Mouse (Mus musculus) MEL (cell line): ENCODE data around the gene Sephs2. TPM values are rescaled to one million over a fixed set of nuclear protein-coding genes. Genes with fewer than 3 reads are reported as not detected.
A peak's percentile ranks its signal among the peaks of the same experiment; 100 is the strongest.

Experiments
- DNase-seq: peaks from one replicate; pipeline ENCODE4 v3.0.0; 2011; ENCODE audit warnings: low read depth, low spot score
- H3K27ac ChIP-seq: 2 replicates; pipeline ENCODE4 v1.5.1; 2012; ENCODE audit warnings: low read depth, mild to moderate bottlenecking, control low read depth, low read length, moderate library complexity; ENCODE audit not compliant: control insufficient read depth
- H3K27me3 ChIP-seq, 2 experiments: fragments of 150-350 bp in 1 of 2; sonication (generic) in 1 of 2; 2 replicates each; pipeline ENCODE4 v1.6.1; 2012; ENCODE audit warnings: low read length in 2 of 2, mild to moderate bottlenecking in 2 of 2, improper control_type of control experiment in 1 of 2, moderate library complexity in 1 of 2; ENCODE audit not compliant: insufficient read depth in 2 of 2, control insufficient read depth in 1 of 2
- H3K36me3 ChIP-seq, 2 experiments: 2 replicates each; pipeline ENCODE4 v1.6.1; 2012 to 2014; ENCODE audit warnings: low read length in 2 of 2, improper control_type of control experiment in 1 of 2, inconsistent platforms in 1 of 2, mild to moderate bottlenecking in 1 of 2; ENCODE audit not compliant: insufficient read depth in 2 of 2, control insufficient read depth in 1 of 2
- H3K4me1 ChIP-seq, 2 experiments: fragments of 150-350 bp in 1 of 2; sonication (generic) in 1 of 2; 2 replicates each; pipeline ENCODE4 v1.6.1; 2012; ENCODE audit warnings: low read length in 2 of 2, improper control_type of control experiment in 1 of 2, mild to moderate bottlenecking in 1 of 2; ENCODE audit not compliant: insufficient read depth in 2 of 2, control insufficient read depth in 1 of 2
- H3K4me3 ChIP-seq, 2 experiments: fragments of 150-350 bp in 1 of 2; sonication (generic) in 1 of 2; 2 replicates each; pipeline ENCODE4 v1.5.1; 2012; ENCODE audit warnings: low read depth in 2 of 2, low read length in 2 of 2, mild to moderate bottlenecking in 2 of 2, moderate library complexity in 2 of 2, control low read depth in 1 of 2, improper control_type of control experiment in 1 of 2; ENCODE audit not compliant: control insufficient read depth in 1 of 2, insufficient read depth in 1 of 2
- H3K79me2 ChIP-seq: 2 replicates; pipeline ENCODE4 v1.6.1; 2012; ENCODE audit warnings: mild to moderate bottlenecking, low read length, moderate library complexity; ENCODE audit not compliant: control insufficient read depth, poor library complexity, insufficient read depth
- H3K9ac ChIP-seq: 2 replicates; pipeline ENCODE4 v1.6.1; 2012; ENCODE audit warnings: low read depth, mild to moderate bottlenecking, control low read depth, low read length, moderate library complexity; ENCODE audit not compliant: control insufficient read depth, poor library complexity, severe bottlenecking
- H3K9me3 ChIP-seq: fragments of 150-350 bp; sonication (generic); replicated peaks from 2 replicates; pipeline ENCODE4 v1.6.1; 2012; ENCODE audit warnings: mild to moderate bottlenecking, low read length, improper control_type of control experiment, moderate library complexity; ENCODE audit not compliant: insufficient read depth
- EP300 ChIP-seq, 2 experiments: IDR thresholded peaks; 2 replicates each; pipeline ENCODE4 v1.6.1; 2011; ENCODE audit warnings: improper control_type of control experiment in 2 of 2, low read length in 2 of 2, low read depth in 1 of 2, mild to moderate bottlenecking in 1 of 2
- ETS1 ChIP-seq: IDR thresholded peaks from 2 replicates; pipeline ENCODE4 v1.6.1; 2012; ENCODE audit warnings: low read depth, mild to moderate bottlenecking, inconsistent platforms, low read length, improper control_type of control experiment, moderate library complexity
- GATA1 ChIP-seq: IDR thresholded peaks from 2 replicates; pipeline ENCODE4 v1.6.1; 2011; ENCODE audit warnings: low read depth, low read length, improper control_type of control experiment
- MAFK ChIP-seq: IDR thresholded peaks from 2 replicates; pipeline ENCODE4 v1.6.1; 2011; ENCODE audit warnings: low read depth, mild to moderate bottlenecking, low read length, improper control_type of control experiment, borderline replicate concordance
- RCOR1 ChIP-seq: IDR thresholded peaks from 2 replicates; pipeline ENCODE4 v1.6.1; 2012; ENCODE audit warnings: low read depth, mild to moderate bottlenecking, inconsistent platforms, low read length, improper control_type of control experiment
- SIN3A ChIP-seq: IDR thresholded peaks from 2 replicates; pipeline ENCODE4 v1.6.1; 2012; ENCODE audit warnings: low read length, improper control_type of control experiment, inconsistent platforms
- SMC3 ChIP-seq: IDR thresholded peaks from 2 replicates; pipeline ENCODE4 v1.6.1; 2011; ENCODE audit warnings: low read depth, low read length, improper control_type of control experiment
- TAL1 ChIP-seq: IDR thresholded peaks from 2 replicates; pipeline ENCODE4 v1.6.1; 2012; ENCODE audit warnings: mild to moderate bottlenecking, inconsistent platforms, low read length, moderate library complexity, mixed read lengths
- TCF12 ChIP-seq: IDR thresholded peaks from 2 replicates; pipeline ENCODE4 v1.6.1; 2014; ENCODE audit warnings: low read depth, mild to moderate bottlenecking, inconsistent platforms, low read length, improper control_type of control experiment, moderate library complexity
- ZKSCAN1 ChIP-seq: IDR thresholded peaks from 2 replicates; pipeline ENCODE4 v1.6.1; 2012; ENCODE audit warnings: low read depth, mild to moderate bottlenecking, inconsistent platforms, low read length, improper control_type of control experiment, moderate library complexity
- ZNF384 ChIP-seq: IDR thresholded peaks from 2 replicates; pipeline ENCODE4 v1.6.1; 2012; ENCODE audit warnings: low read depth, mild to moderate bottlenecking, inconsistent platforms, low read length, improper control_type of control experiment
- polyA plus RNA-seq, 2 experiments: library from polyadenylated mRNA; stranded (reverse) in 1 of 2; unstranded in 1 of 2; fragments of >175 nt in 1 of 2; fragments of >200 nt in 1 of 2; gene quantifications; 2 replicates each; pipeline versions ENCODE4 v1.2.1 to v1.2.4; 2012; ENCODE audit warnings: low replicate concordance in 2 of 2, low read depth in 1 of 2; ENCODE audit not compliant: insufficient read length in 2 of 2, insufficient read depth in 1 of 2, missing spikeins in 1 of 2
- total RNA-seq: library from RNA; depleted of rRNA; stranded (reverse); fragments of 300-350 nt; gene quantifications from 2 replicates; pipeline ENCODE4 v1.2.3, GENCODE M21; 2012

Sephs2 gene
- total and polyA plus RNA-seq, 3 experiments = 109 to 182 TPM; not detected in 1

GRCm38 (mm10) chr7:127263526-127263925 lies 10.3 kb downstream of the Sephs2 start:
- no peak overlapping the region for H3K4me3 ChIP-seq
- no peak for TF ChIP-seq ZKSCAN1
- TF ChIP-seq ZNF384 = peak; percentile 63

GRCm38 (mm10) chr7:127262218-127262961 lies 11.5 kb downstream of the Sephs2 start:
- peak overlapping the region; percentile 45 for H3K27ac ChIP-seq
- H3K27me3 ChIP-seq = no peaks in the 10 kb centered on the region
- no peaks in the 10 kb centered on the region for H3K9me3 ChIP-seq
- DNase-seq = peak; percentile 67
- peaks cover 11% of the 10 kb centered on the region for H3K79me2 ChIP-seq
- no peak for TF ChIP-seq MAFK
- TF ChIP-seq GATA1 = peak; percentile 71
- TF ChIP-seq TCF12 = peak; percentile 89
- TF ChIP-seq ZNF384 = no peak
- TF ChIP-seq TAL1 = peak; percentile 74
- no peak for TF ChIP-seq SMC3
- TF ChIP-seq RCOR1 = peak; percentile 84
- TF ChIP-seq EP300 (IDR thresholded peaks at IDR 0.05; ENCODE audit: low read depth in 1 of 2, low read length in 2 of 2) = peak; percentile 57 to 80
- peak; percentile 54; the same call in 1 of the 2 replicates for TF ChIP-seq ETS1
- peak; percentile 61 for TF ChIP-seq SIN3A
- no peak overlapping the region; the same call in 1 of the 2 replicates for H3K9ac ChIP-seq
- peaks cover 0 to 30% of the 10 kb centered on the region in 2 experiments; a peak in 2 of 4 replicates for H3K36me3 ChIP-seq
- peak overlapping the region in 1 of 2 experiments; percentile 19; a peak in 2 of 4 replicates for H3K4me3 ChIP-seq
- peaks cover 17 to 26% of the 10 kb centered on the region in 2 experiments for H3K4me1 ChIP-seq

More at GRCm38 (mm10) chr7:127263526-127263925, 10.3 kb downstream of the Sephs2 start:
- peaks cover 0 to 26% of the 10 kb centered on the region in 2 experiments; a peak in 2 of 4 replicates for H3K36me3 ChIP-seq
- H3K4me1 ChIP-seq = peaks cover 14 to 26% of the 10 kb centered on the region in 2 experiments
- peaks cover 11% of the 10 kb centered on the region for H3K79me2 ChIP-seq
- H3K27me3 ChIP-seq = no peaks in the 10 kb centered on the region
- H3K9me3 ChIP-seq = no peaks in the 10 kb centered on the region
- no peak overlapping the region for H3K9ac ChIP-seq
- no peak overlapping the region for H3K27ac ChIP-seq
- no peak for DNase-seq
